Mouse (Mus musculus) forebrain, embryonic 10.5 days (tissue): ENCODE results near the gene Pibf1. TPM values are rescaled to one million over a fixed set of nuclear protein-coding genes. Genes with fewer than 3 reads are reported as not detected.

Source experiments
- DNase-seq: peaks from one replicate; pipeline ENCODE4 v3.0.0-alpha.2; 2017; ENCODE audit warnings: low spot score; ENCODE audit errors: extremely low spot score
- H3K27ac ChIP-seq: fragments of 300-500 bp; sonication (generic); 2 replicates; pipeline ENCODE4 v1.5.1; 2016; ENCODE audit warnings: mild to moderate bottlenecking
- H3K27me3 ChIP-seq: fragments of 300-500 bp; sonication (generic); 2 replicates; pipeline ENCODE4 v1.6.1; 2016; ENCODE audit warnings: mild to moderate bottlenecking; ENCODE audit not compliant: poor library complexity, severe bottlenecking
- H3K36me3 ChIP-seq: fragments of 300-500 bp; sonication (generic); replicated peaks from 2 replicates; pipeline ENCODE4 v1.6.1; 2016; ENCODE audit warnings: mild to moderate bottlenecking, moderate library complexity
- H3K4me1 ChIP-seq: fragments of 300-500 bp; sonication (generic); 2 replicates; pipeline ENCODE4 v1.6.1; 2016
- H3K4me3 ChIP-seq: fragments of 300-500 bp; sonication (generic); 2 replicates; pipeline ENCODE4 v1.5.1; 2016; ENCODE audit warnings: mild to moderate bottlenecking, moderate library complexity
- H3K9me3 ChIP-seq: fragments of 300-500 bp; sonication (generic); 2 replicates; pipeline ENCODE4 v1.6.1; 2016; ENCODE audit warnings: mild to moderate bottlenecking, moderate library complexity
- WGBS: fragments of 180-500 bp; shearing (Covaris S2); methylation state at CpG from one replicate; pipeline ENCODE4 v1.1.7; 2016; 5-methylcytosine and 5-hydroxymethylcytosine counted together
- polyA plus RNA-seq: library from polyadenylated mRNA; unstranded; fragments of >200 nt; fragmentation: Nextera tagmentation; extraction: Ambion mirVana; gene quantifications from 2 replicates; pipeline ENCODE4 v1.2.1, GENCODE M21; 2016

The Pibf1 gene
- polyA plus RNA-seq, 1 experiment from 2014 or later = 22.1 TPM

GRCm38 (mm10) chr14:99237115-99237514 lies 137.9 kb downstream of the Pibf1 start:
- H3K36me3 ChIP-seq = peaks cover 7% of the 10 kb centered on the region
- no peak overlapping the region for H3K4me3 ChIP-seq
- no peak overlapping the region for H3K27ac ChIP-seq
- no peaks in the 10 kb centered on the region for H3K9me3 ChIP-seq
- H3K4me1 ChIP-seq = no peaks in the 10 kb centered on the region
- no peak for DNase-seq
- no peaks in the 10 kb centered on the region for H3K27me3 ChIP-seq
- WGBS = 87% methylated on average over 5 of the region's 5 CpGs

DNA sequence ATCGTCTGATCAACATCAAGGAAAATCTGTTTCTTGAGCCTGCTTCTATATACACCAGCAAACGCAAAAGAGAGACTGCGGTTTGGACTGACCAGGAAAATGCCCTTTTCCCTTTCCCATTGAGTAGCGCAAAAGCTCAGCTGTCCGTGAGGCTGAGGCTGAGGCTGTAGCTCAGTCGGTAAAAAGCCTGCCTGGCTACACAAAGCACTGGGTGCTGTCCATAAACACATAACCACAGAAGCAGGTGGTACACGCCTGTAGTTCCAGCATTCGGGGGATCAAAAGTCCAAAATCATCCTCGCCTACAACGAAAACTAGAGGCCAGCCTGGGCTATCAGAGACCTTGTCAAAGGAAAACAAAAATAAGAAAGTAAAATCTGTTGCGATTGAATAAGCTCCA lies 141.3 kb downstream of the Pibf1 start:
- Histone ChIP-seq H3K27me3 (no peaks in the 10 kb centered on the region), H3K36me3 (peaks cover 10% of the 10 kb centered on the region), H3K4me1 (no peaks in the 10 kb centered on the region), H3K9me3 (no peaks in the 10 kb centered on the region), H3K27ac (no peak overlapping the region), H3K4me3 (no peak overlapping the region)
- no peak for DNase-seq
- WGBS = 91% methylated on average over 11 of the region's 11 CpGs

- DNase-seq = no peak
- 74% methylated on average over 3 of the region's 3 CpGs for WGBS
Measured at GRCm38 (mm10) chr14:99244508-99244907, 145.3 kb downstream of the Pibf1 start.

GRCm38 (mm10) chr14:99262026-99262425 lies 162.8 kb downstream of the Pibf1 start:
- DNase-seq = no peak
- 95% methylated on average over 12 of the region's 12 CpGs for WGBS
- no peak overlapping the region for H3K4me3 ChIP-seq
- H3K36me3 ChIP-seq = 0 out of 2 replicates have a peak, but pooled peaks cover 2% of the 10 kb centered on the region
- H3K27me3 ChIP-seq = no peaks in the 10 kb centered on the region
- no peaks in the 10 kb centered on the region for H3K9me3 ChIP-seq
- no peaks in the 10 kb centered on the region for H3K4me1 ChIP-seq
- H3K27ac ChIP-seq = no peak overlapping the region

More at GRCm38 (mm10) chr14:99244508-99244907, 145.3 kb downstream of the Pibf1 start:
- Histone ChIP-seq H3K27ac (no peak overlapping the region), H3K36me3 (peaks cover 16% of the 10 kb centered on the region), H3K27me3 (no peaks in the 10 kb centered on the region), H3K4me1 (no peaks in the 10 kb centered on the region), H3K9me3 (no peaks in the 10 kb centered on the region), H3K4me3 (no peak overlapping the region)

DNA sequence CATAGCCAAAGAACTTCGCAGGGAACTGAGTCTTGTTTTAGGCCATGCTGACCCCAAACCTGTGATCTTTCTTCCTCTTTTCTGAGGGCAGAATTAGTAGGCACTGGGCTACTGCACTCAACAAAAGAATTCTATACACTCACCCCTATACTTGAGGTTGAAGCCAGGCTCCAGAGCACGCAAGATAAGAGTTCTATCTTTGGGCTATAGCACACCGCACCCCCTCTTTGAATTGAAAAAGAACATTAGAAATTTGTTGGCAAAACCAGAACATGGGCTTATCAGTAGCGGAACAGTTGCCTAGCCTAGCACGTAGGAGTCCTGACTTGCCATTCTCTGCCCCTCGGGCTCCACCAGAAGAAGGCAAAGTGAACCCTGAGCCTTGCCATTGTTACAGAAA lies 164.6 kb downstream of the Pibf1 start:
- Histone ChIP-seq H3K4me3 (no peak overlapping the region), H3K27ac (no peak overlapping the region), H3K36me3 (0 out of 2 replicates have a peak, but pooled peaks cover 2% of the 10 kb centered on the region), H3K4me1 (no peaks in the 10 kb centered on the region), H3K9me3 (no peaks in the 10 kb centered on the region), H3K27me3 (no peaks in the 10 kb centered on the region)
- DNase-seq = no peak
- WGBS = 95% methylated on average over 6 of the region's 6 CpGs

GRCm38 (mm10) chr14:99265791-99266190 lies 166.6 kb downstream of the Pibf1 start:
- Histone ChIP-seq H3K36me3 (0 out of 2 replicates have a peak, but pooled peaks cover 2% of the 10 kb centered on the region), H3K4me3 (no peak overlapping the region), H3K27ac (no peak overlapping the region), H3K27me3 (no peaks in the 10 kb centered on the region), H3K4me1 (no peaks in the 10 kb centered on the region), H3K9me3 (no peaks in the 10 kb centered on the region)
- DNase-seq = no peak
- WGBS = 93% methylated on average over 14 of the region's 14 CpGs

GRCm38 (mm10) chr14:99266749-99267148 lies 167.5 kb downstream of the Pibf1 start:
- Histone ChIP-seq H3K4me1 (no peaks in the 10 kb centered on the region), H3K27me3 (no peaks in the 10 kb centered on the region), H3K27ac (no peak overlapping the region), H3K36me3 (0 out of 2 replicates have a peak, but pooled peaks cover 2% of the 10 kb centered on the region), H3K9me3 (no peaks in the 10 kb centered on the region), H3K4me3 (no peak overlapping the region)
- DNase-seq = no peak
- WGBS = 60% methylated on average over 5 of the region's 5 CpGs

DNA sequence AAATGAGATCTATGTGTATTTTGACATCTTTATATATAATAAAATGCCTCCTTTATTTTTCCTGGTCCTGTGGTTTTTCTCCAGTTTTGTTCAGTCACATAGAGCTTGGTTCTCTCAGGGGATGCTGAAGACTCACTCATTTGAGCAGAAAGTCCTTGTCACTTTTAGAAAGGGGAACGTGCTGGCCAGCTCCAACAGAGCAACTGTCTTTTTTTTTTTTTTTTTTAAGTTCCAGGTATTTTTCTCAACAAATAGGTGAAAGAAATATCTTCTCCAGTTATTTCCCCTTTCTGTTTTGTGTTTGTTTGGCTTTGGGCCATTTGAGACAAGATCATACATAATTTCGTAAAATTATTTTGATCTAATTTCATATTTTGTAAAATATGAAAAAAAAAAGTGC lies 174.8 kb downstream of the Pibf1 start:
- Histone ChIP-seq H3K36me3 (no peaks in the 10 kb centered on the region), H3K27me3 (peaks cover 2% of the 10 kb centered on the region), H3K4me1 (peaks cover 18% of the 10 kb centered on the region), H3K9me3 (no peaks in the 10 kb centered on the region), H3K4me3 (no peak overlapping the region), H3K27ac (no peak overlapping the region)
- DNase-seq = no peak
- WGBS = 87% methylated on average over 2 of the region's 2 CpGs

GRCm38 (mm10) chr14:99275827-99276226 lies 176.6 kb downstream of the Pibf1 start:
- H3K36me3 ChIP-seq = no peaks in the 10 kb centered on the region
- H3K4me3 ChIP-seq = no peak overlapping the region
- peaks cover 9% of the 10 kb centered on the region for H3K27me3 ChIP-seq
- no peaks in the 10 kb centered on the region for H3K9me3 ChIP-seq
- H3K4me1 ChIP-seq = peaks cover 20% of the 10 kb centered on the region
- WGBS = 71% methylated on average over 4 of the region's 4 CpGs
- no peak overlapping the region for H3K27ac ChIP-seq
- no peak for DNase-seq

DNA sequence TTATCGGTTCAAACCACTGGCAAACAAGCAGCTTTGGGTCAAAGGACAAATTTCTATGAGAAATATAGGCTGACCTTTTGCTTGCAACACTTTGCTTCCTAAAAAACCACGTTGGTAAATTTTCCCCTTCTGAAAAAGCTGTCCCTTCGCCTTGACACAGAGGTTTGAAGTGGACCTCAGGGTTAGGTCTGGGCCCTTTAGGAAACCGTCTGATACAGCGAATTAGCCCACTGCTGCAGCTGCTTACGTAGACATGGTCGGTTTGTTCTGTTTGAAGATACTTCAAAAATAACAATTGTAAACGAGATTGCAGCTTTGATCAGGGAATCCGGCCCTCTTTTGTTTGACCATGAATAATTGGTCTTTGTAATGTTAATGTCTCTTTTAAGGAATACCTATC lies 179.1 kb downstream of the Pibf1 start:
- no peak overlapping the region for H3K4me3 ChIP-seq
- WGBS = 23% methylated on average over 9 of the region's 9 CpGs
- H3K9me3 ChIP-seq = no peaks in the 10 kb centered on the region
- no peak for DNase-seq
- no peak overlapping the region for H3K27ac ChIP-seq
- H3K27me3 ChIP-seq = peaks cover 9% of the 10 kb centered on the region
- H3K36me3 ChIP-seq = no peaks in the 10 kb centered on the region
- peaks cover 20% of the 10 kb centered on the region for H3K4me1 ChIP-seq

DNA sequence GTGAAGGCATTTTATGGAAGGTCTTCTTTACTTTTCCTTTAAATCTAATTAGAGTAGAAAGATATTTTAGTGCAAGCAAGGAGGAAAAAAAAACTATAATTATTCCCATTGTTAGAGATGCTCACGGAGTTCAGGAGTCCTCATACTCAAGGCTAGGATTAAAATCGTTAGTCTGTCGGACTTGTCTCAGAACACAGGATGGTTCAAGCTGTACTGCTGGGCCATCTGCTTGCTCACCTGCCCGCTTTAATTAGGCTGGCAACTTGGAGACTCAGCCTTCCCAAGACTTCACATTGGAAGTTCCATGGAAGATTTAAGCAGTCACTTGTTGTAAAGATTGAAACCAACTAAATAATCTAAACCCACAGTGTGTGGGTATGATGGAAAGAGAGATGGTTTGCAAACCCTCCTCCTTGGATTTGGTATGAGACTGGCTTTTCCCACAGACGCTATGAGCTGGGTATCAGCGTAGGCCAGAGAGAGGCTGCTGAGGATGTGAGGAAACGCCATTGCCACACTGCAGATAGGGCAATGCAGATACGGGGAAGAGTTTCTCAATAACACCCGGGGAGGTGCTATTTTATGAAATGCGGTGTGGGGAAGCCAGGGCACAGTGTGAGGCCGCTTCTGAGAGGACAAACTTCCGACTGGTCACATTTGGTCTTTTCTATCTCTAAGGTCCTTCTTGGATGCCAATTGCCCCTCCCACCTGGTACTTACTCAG lies 179.7 kb downstream of the Pibf1 start:
- Histone ChIP-seq H3K9me3 (no peaks in the 10 kb centered on the region), H3K4me3 (no peak overlapping the region), H3K27me3 (peaks cover 9% of the 10 kb centered on the region), H3K36me3 (no peaks in the 10 kb centered on the region), H3K4me1 (peaks cover 20% of the 10 kb centered on the region), H3K27ac (no peak overlapping the region)
- no peak for DNase-seq
- 49% methylated on average over 12 of the region's 12 CpGs for WGBS

DNA sequence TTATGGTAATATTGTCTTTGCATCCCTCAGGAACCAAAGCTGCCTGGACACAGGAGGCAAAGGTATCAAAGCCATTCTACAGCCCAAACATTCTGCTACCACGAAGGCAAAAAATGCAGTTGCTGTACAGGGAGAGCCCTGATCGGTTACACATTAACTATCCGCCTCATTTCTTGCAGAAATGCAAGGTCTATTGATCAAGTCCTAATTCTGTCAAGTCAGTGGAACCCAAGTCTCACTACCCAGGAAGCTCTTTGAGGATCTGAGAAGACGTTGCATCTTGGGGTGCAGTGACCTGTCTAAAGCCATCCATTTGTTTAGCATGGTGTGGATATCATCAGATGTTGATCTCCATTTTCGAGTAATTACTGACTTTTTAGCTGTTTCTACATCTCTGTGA lies 181.2 kb downstream of the Pibf1 start:
- Histone ChIP-seq H3K27me3 (peaks cover 9% of the 10 kb centered on the region), H3K4me3 (no peak overlapping the region)
- no peak for DNase-seq

DNA sequence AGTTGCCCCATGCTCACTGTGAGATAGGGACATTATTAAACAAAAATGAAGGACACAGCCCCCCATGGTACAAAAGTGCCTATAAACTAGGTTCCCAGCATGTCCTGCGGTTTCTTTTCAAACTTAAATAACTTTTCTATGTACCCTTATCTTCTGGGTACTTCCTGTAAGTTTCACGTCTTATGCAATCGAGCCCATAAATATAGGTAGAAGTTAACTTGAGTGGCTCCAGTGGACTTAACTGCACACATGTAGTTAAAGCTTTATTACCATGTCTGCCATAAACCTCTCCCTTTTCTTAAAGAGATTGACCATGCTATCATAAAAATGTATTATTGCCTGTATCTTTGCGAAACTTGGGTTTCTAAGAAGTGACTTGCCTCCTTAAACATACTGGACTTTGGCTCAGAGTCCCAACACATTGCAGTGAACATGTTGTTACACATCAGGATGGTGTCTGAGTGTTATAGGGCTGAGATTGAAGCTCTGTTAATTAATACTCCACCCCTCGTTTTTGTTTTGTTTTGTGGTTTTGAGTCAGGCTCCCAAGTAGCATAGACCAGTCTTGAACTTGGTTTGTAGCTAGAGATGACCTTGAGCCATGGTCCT lies 181.7 kb downstream of the Pibf1 start:
- H3K4me3 ChIP-seq = no peak overlapping the region

More for the DNA sequence above, 181.2 kb downstream of the Pibf1 start:
- 90% methylated on average over 5 of the region's 5 CpGs for WGBS
- no peak overlapping the region for H3K27ac ChIP-seq
- H3K4me1 ChIP-seq = peaks cover 20% of the 10 kb centered on the region
- no peaks in the 10 kb centered on the region for H3K36me3 ChIP-seq
- no peaks in the 10 kb centered on the region for H3K9me3 ChIP-seq

More for the DNA sequence above, 181.7 kb downstream of the Pibf1 start:
- Histone ChIP-seq H3K27ac (no peak overlapping the region), H3K9me3 (no peaks in the 10 kb centered on the region), H3K36me3 (no peaks in the 10 kb centered on the region), H3K4me1 (peaks cover 20% of the 10 kb centered on the region), H3K27me3 (peaks cover 9% of the 10 kb centered on the region)
- 90% methylated on average over 5 of the region's 5 CpGs for WGBS
- no peak for DNase-seq
